Mouse (Mus musculus): Measurements from ENCODE around the gene Itga5. TPM values are rescaled to one million over a fixed set of nuclear protein-coding genes. Genes with fewer than 3 reads are reported as not detected.

Gene Itga5
- polyA plus RNA-seq, 1 experiment from 2014 or later = 12.9 TPM

GRCm38 (mm10) chr15:103352856-103353255, 13.7 kb downstream of the Itga5 start:
- ATAC-seq (ENCODE audit: low read depth) (no peak), DNase-seq (no peak)
- H3K27ac ChIP-seq = no peak overlapping the region
- 33% methylated on average over 4 of the region's 4 CpGs for WGBS (ENCODE audit: insufficient replicate concordance)
- peaks cover 5% of the 10 kb centered on the region for H3K4me1 ChIP-seq (replicated peaks)
- no peak overlapping the region for H3K9ac ChIP-seq
- H3K27me3 ChIP-seq = no peaks in the 10 kb centered on the region
- H3K36me3 ChIP-seq = peaks cover 92% of the 10 kb centered on the region
- H3K4me2 ChIP-seq = no peak overlapping the region
- no peaks in the 10 kb centered on the region for H3K9me3 ChIP-seq (replicated peaks)
- H3K4me3 ChIP-seq (replicated peaks) = no peak overlapping the region

DNA sequence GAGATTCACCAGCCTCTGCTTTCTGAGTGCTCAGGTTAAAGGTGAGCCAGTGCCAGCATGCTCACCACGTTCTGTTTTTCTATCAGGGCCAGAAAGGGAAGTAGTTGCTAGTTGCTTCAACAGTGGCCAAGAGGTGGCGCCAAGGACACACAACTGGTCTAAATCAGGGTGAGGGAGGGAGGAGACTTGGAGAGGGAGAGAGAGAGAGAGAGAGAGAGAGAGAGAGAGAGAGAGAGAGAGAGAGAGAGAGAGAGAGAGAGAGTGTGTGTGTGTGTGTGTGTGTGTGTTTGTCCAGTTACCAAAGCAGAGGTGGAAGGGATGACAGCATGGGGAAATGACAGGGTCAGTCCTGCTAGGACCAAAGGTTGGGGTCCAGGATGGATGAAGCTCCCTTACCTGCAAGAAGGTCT, 19.3 kb downstream of the Itga5 start:
- H3K4me3 ChIP-seq (replicated peaks) = no peak overlapping the region
- H3K27me3 ChIP-seq = peaks cover under 1% of the 10 kb centered on the region; the same call in 1 of the 2 replicates
- no peaks in the 10 kb centered on the region for H3K9me3 ChIP-seq (replicated peaks)
- 6% methylated on average over 2 of the region's 2 CpGs for WGBS (ENCODE audit: insufficient replicate concordance)
- peaks cover 74% of the 10 kb centered on the region for H3K36me3 ChIP-seq
- no peak overlapping the region for H3K9ac ChIP-seq
- H3K4me2 ChIP-seq = no peak overlapping the region
- ATAC-seq (ENCODE audit: low read depth) (no peak), DNase-seq (peak; percentile 31)
- peaks cover 5% of the 10 kb centered on the region for H3K4me1 ChIP-seq (replicated peaks)
- no peak overlapping the region for H3K27ac ChIP-seq

DNA sequence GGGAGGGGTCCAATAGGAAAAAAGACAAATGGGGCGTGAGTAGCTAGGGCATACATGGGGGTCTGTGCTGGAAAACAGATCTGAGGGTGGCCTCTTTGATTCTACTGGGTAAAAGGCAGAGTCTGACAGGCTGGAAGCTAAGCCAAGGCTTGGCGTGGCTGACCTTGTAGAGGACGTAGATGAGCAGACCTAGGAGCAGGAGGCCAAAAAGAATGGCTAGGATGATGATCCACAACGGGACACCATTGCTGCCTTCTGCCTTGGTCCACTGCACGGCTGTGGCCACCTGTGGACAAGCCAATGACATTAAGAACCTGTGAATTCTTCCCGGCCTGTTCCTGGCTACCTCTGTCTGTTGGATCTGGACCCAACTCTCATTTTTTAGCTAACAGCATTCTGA, 20.8 kb downstream of the Itga5 start:
- Histone ChIP-seq H3K4me1 (replicated peaks) (peaks cover 6% of the 10 kb centered on the region), H3K9me3 (replicated peaks) (no peaks in the 10 kb centered on the region), H3K9ac (no peak overlapping the region), H3K4me3 (replicated peaks) (no peak overlapping the region), H3K4me2 (no peak overlapping the region), H3K27ac (no peak overlapping the region), H3K36me3 (peaks cover 60% of the 10 kb centered on the region), H3K27me3 (peaks cover 15% of the 10 kb centered on the region)
- DNase-seq (no peak), ATAC-seq (ENCODE audit: low read depth) (no peak)
- 72% methylated on average over 6 of the region's 6 CpGs for WGBS (ENCODE audit: insufficient replicate concordance)

DNA sequence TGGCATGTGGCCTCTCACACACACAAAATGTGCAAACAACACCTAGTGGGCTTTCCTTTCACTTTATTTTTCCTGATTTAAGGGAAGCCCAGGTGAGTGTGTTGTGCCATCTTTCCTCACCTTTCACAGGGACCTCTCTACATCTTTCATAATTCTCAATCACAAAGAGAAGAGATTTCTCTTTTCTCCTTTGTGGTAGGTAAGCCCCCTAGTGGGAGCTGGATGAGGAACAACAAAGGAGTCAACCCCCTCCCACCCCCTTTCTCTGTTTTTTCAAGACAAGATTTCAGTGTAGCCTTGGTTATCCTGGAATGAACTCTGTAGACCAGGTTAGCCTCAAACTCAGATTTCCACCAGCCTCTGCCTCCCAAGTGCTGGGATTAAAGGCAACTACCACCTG, 23.0 kb downstream of the Itga5 start:
- Histone ChIP-seq H3K9me3 (replicated peaks) (no peaks in the 10 kb centered on the region), H3K9ac (no peak overlapping the region), H3K36me3 (peaks cover 37% of the 10 kb centered on the region), H3K4me2 (no peak overlapping the region), H3K27ac (no peak overlapping the region), H3K27me3 (peaks cover 36% of the 10 kb centered on the region), H3K4me3 (replicated peaks) (no peak overlapping the region), H3K4me1 (replicated peaks) (peaks cover 29% of the 10 kb centered on the region)
- no peak for ATAC-seq (ENCODE audit: low read depth)
- no peak for DNase-seq

DNA sequence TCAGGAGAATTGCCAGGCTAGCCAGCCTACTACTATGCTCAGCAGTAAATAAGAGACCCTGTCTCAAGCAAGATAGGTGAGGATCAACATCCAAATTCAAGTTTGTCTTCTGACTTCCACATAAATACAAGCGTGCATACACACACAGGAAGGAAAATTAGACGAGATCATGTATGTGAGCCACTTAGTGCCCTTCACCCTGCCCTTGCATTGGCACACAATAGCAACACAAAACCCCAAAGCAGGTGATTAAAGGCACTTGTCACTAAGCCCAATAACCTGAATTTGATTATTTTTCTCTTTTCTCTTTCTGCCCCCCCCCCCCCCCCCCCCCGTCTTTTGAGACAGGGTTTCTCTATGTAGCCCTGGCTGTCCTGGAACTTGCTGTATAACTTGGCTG, 23.6 kb downstream of the Itga5 start:
- peaks cover 34% of the 10 kb centered on the region for H3K4me1 ChIP-seq (replicated peaks)
- H3K27me3 ChIP-seq = peaks cover 41% of the 10 kb centered on the region
- H3K36me3 ChIP-seq = peaks cover 33% of the 10 kb centered on the region
- no peaks in the 10 kb centered on the region for H3K9me3 ChIP-seq (replicated peaks)
- DNase-seq = no peak
- H3K27ac ChIP-seq = no peak overlapping the region
- ATAC-seq (ENCODE audit: low read depth) = no peak
- no peak overlapping the region for H3K4me2 ChIP-seq
- 52% methylated on average over 3 of the region's 3 CpGs for WGBS (ENCODE audit: insufficient replicate concordance)
- no peak overlapping the region for H3K4me3 ChIP-seq (replicated peaks)
- H3K9ac ChIP-seq = no peak overlapping the region

GRCm38 (mm10) chr15:103342415-103342814, 24.1 kb downstream of the Itga5 start:
- H3K4me3 ChIP-seq (replicated peaks) = no peak overlapping the region
- DNase-seq = peak; percentile 58
- peaks cover 28% of the 10 kb centered on the region for H3K36me3 ChIP-seq
- ATAC-seq (ENCODE audit: low read depth) = no peak
- 12% methylated on average over 4 of the region's 4 CpGs for WGBS (ENCODE audit: insufficient replicate concordance)
- H3K27me3 ChIP-seq = peaks cover 45% of the 10 kb centered on the region
- peaks cover 40% of the 10 kb centered on the region for H3K4me1 ChIP-seq (replicated peaks)
- H3K4me2 ChIP-seq = no peak overlapping the region
- no peak overlapping the region for H3K9ac ChIP-seq
- H3K27ac ChIP-seq = no peak overlapping the region
- no peaks in the 10 kb centered on the region for H3K9me3 ChIP-seq (replicated peaks)

DNA sequence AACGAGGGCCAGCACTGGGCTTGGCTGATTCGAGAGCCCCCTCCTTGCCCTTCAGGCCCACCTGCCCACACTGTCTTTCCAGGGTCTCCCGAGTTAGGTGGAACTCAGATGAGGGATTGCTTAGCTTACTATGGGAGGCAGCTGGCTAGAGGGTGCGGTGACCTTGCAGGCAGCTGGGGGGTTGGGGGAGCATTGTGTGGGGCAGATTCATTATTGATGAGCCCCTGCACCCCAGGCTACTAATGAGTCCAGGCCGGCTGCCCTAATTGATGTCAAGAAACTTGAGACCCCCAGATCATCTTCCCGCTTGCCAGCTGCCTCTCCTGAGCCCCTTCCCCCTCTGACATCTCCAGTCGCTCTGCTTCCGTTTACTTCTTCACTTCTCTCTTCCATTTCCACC, 25.0 kb downstream of the Itga5 start:
- H3K27me3 ChIP-seq = peaks cover 45% of the 10 kb centered on the region
- H3K4me1 ChIP-seq (replicated peaks) = peaks cover 47% of the 10 kb centered on the region
- H3K36me3 ChIP-seq = peaks cover 27% of the 10 kb centered on the region
- ATAC-seq (ENCODE audit: low read depth) (no peak), DNase-seq (no peak)
- no peak overlapping the region for H3K27ac ChIP-seq
- no peak overlapping the region for H3K4me2 ChIP-seq
- no peak overlapping the region for H3K9ac ChIP-seq
- H3K4me3 ChIP-seq (replicated peaks) = no peak overlapping the region
- 48% methylated on average over 8 of the region's 8 CpGs for WGBS (ENCODE audit: insufficient replicate concordance)
- H3K9me3 ChIP-seq (replicated peaks) = no peaks in the 10 kb centered on the region

DNA sequence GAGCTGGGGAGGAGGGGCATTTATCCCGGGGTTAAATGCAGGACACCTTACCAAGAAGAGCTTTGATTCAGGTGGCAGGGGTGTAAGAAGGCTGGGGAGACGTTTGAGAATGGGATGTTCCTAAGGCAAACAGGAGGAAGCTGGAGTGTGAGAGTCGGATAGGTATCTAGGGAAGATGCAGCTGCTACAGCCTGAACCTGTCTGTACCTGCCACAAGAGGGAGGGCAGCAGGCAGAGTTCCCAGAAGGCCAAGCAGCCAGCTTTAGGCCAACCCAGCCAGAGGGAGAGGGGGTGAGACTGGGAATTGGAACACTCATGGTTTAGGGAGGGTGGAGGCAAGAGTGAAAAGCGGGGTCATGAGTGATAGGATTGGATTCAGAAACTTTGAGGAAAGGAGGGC, 25.8 kb downstream of the Itga5 start:
- peak overlapping the region; percentile 94 for H3K4me2 ChIP-seq
- H3K36me3 ChIP-seq = peaks cover 19% of the 10 kb centered on the region
- H3K9ac ChIP-seq = no peak overlapping the region
- H3K9me3 ChIP-seq (replicated peaks) = no peaks in the 10 kb centered on the region
- no peak overlapping the region for H3K27ac ChIP-seq
- H3K4me3 ChIP-seq (replicated peaks) = peak overlapping the region; percentile 66; the same call in 1 of the 2 replicates
- 16% methylated on average over 4 of the region's 4 CpGs for WGBS (ENCODE audit: insufficient replicate concordance)
- H3K27me3 ChIP-seq = peaks cover 45% of the 10 kb centered on the region
- DNase-seq (no peak), ATAC-seq (ENCODE audit: low read depth) (no peak)
- H3K4me1 ChIP-seq (replicated peaks) = peaks cover 50% of the 10 kb centered on the region

- DNase-seq (peak; percentile 54), ATAC-seq (ENCODE audit: low read depth) (peak; percentile 63)
- peaks cover 45% of the 10 kb centered on the region for H3K27me3 ChIP-seq
- peak within 1 kb of the TSS; percentile 58 for H3K27ac ChIP-seq
- peaks cover 53% of the 10 kb centered on the region for H3K4me1 ChIP-seq (replicated peaks)
- H3K4me2 ChIP-seq = peak within 1 kb of the TSS; percentile 94
- H3K9ac ChIP-seq = peak within 1 kb of the TSS; percentile 62
- peak within 1 kb of the TSS; percentile 66 for H3K4me3 ChIP-seq (replicated peaks)
- H3K36me3 ChIP-seq = peaks cover 11% of the 10 kb centered on the region
- WGBS (ENCODE audit: insufficient replicate concordance) = 0% methylated on average over 19 of the region's 26 CpGs
- H3K9me3 ChIP-seq (replicated peaks) = no peaks in the 10 kb centered on the region
These were observed 26.6 kb downstream of the Itga5 start, which contains the start of gene Zfp385a for GRCm38 (mm10) chr15:103339961-103340337. Zfp385a (minus strand) TSS chr15:103340093.

GRCm38 (mm10) chr15:103339166-103339960, 27.2 kb downstream of the Itga5 start:
- Histone ChIP-seq H3K36me3 (peaks cover 5% of the 10 kb centered on the region), H3K4me1 (replicated peaks) (peaks cover 57% of the 10 kb centered on the region), H3K4me2 (peak overlapping the region; percentile 94), H3K27me3 (peaks cover 45% of the 10 kb centered on the region), H3K9ac (peak overlapping the region; percentile 62), H3K4me3 (replicated peaks) (peak overlapping the region; percentile 66), H3K27ac (peak overlapping the region; percentile 58), H3K9me3 (replicated peaks) (no peaks in the 10 kb centered on the region)
- 1% methylated on average over 31 of the region's 31 CpGs for WGBS (ENCODE audit: insufficient replicate concordance)
- ATAC-seq (ENCODE audit: low read depth) (peak; percentile 64), DNase-seq (peak; percentile 50)

GRCm38 (mm10) chr15:103338829-103339165, 27.8 kb downstream of the Itga5 start:
- peak overlapping the region; percentile 62; the same call in 1 of the 2 replicates for H3K9ac ChIP-seq

More at GRCm38 (mm10) chr15:103338829-103339165, 27.8 kb downstream of the Itga5 start:
- peak overlapping the region; percentile 94 for H3K4me2 ChIP-seq
- H3K27ac ChIP-seq = peak overlapping the region; percentile 58
- H3K4me1 ChIP-seq (replicated peaks) = peaks cover 63% of the 10 kb centered on the region
- H3K4me3 ChIP-seq (replicated peaks) = peak overlapping the region; percentile 66
- ATAC-seq (ENCODE audit: low read depth) (no peak), DNase-seq (no peak)
- no peaks in the 10 kb centered on the region for H3K9me3 ChIP-seq (replicated peaks)
- WGBS (ENCODE audit: insufficient replicate concordance) = 23% methylated on average over 4 of the region's 4 CpGs
- H3K36me3 ChIP-seq = no peaks in the 10 kb centered on the region
- peaks cover 45% of the 10 kb centered on the region for H3K27me3 ChIP-seq
